Mouse (Mus musculus) hindbrain, embryonic 14.5 days (tissue): ENCODE measurements around the gene Rnf10. TPM values are rescaled to one million over a fixed set of nuclear protein-coding genes. Genes with fewer than 3 reads are reported as not detected.

ENCODE experiments used
- ATAC-seq: fragments of 200-750 bp; cut with Nextera tagmentation; 2 replicates; pipeline ENCODE4 v1.8.0; 2017; ENCODE audit warnings: moderate number of reproducible peaks, mild to moderate bottlenecking, moderate TSS enrichment, moderate library complexity; ENCODE audit not compliant: low FRiP score
- DNase-seq: peaks from one replicate; pipeline ENCODE4 v3.0.0-alpha.2; 2015; ENCODE audit warnings: low spot score
- H3K27ac ChIP-seq: fragments of 300-500 bp; sonication (generic); 2 replicates; pipeline ENCODE4 v1.5.1; 2014; ENCODE audit warnings: mild to moderate bottlenecking, moderate library complexity
- H3K27me3 ChIP-seq: fragments of 300-500 bp; sonication (generic); 2 replicates; pipeline ENCODE4 v1.6.1; 2014; ENCODE audit warnings: mild to moderate bottlenecking, low read length, mixed read lengths; ENCODE audit not compliant: control insufficient read depth, insufficient read depth
- H3K36me3 ChIP-seq: fragments of 300-500 bp; sonication (generic); replicated peaks from 2 replicates; pipeline ENCODE4 v1.6.1; 2014; ENCODE audit not compliant: control insufficient read depth, insufficient read depth
- H3K4me1 ChIP-seq: fragments of 300-500 bp; sonication (generic); replicated peaks from 2 replicates; pipeline ENCODE4 v1.6.1; 2014; ENCODE audit warnings: antibody characterized with exemption, low read length, mixed read lengths; ENCODE audit not compliant: control insufficient read depth, insufficient read depth
- H3K4me2 ChIP-seq: fragments of 300-500 bp; sonication (generic); replicated peaks from 2 replicates; pipeline ENCODE4 v1.6.1; 2014; ENCODE audit warnings: mild to moderate bottlenecking, moderate library complexity
- H3K4me3 ChIP-seq: fragments of 300-500 bp; sonication (generic); replicated peaks from 2 replicates; pipeline ENCODE4 v1.5.1; 2014; ENCODE audit warnings: mild to moderate bottlenecking, low read length
- H3K9ac ChIP-seq: fragments of 300-500 bp; sonication (generic); 2 replicates; pipeline ENCODE4 v1.6.1; 2014
- H3K9me3 ChIP-seq: fragments of 300-500 bp; sonication (generic); 2 replicates; pipeline ENCODE4 v1.6.1; 2016; ENCODE audit warnings: low read length; ENCODE audit not compliant: control insufficient read depth
- WGBS: fragments of 180-500 bp; shearing (Covaris S2); extraction: QIAGEN DNeasy Blood & Tissue Kit; methylation state at CpG from one replicate; pipeline ENCODE4 v1.1.7; 2014; 5-methylcytosine and 5-hydroxymethylcytosine counted together
- polyA plus RNA-seq: library from polyadenylated mRNA; unstranded; fragments of >200 nt; fragmentation: Nextera tagmentation; extraction: Ambion mirVana; gene quantifications from 2 replicates; pipeline ENCODE4 v1.2.1, GENCODE M21; 2014

Rnf10 gene
- polyA plus RNA-seq, 1 experiment from 2014 or later, result 101 TPM

- DNase-seq, result no peak
- H3K4me1 ChIP-seq, result peaks cover 19% of the 10 kb centered on the region
- ATAC-seq, result no peak
- H3K9me3 ChIP-seq, result no peaks in the 10 kb centered on the region
- no peak overlapping the region for H3K4me2 ChIP-seq
- H3K27me3 ChIP-seq, result no peaks in the 10 kb centered on the region
- WGBS, result 83% methylated on average over 3 of the region's 3 CpGs
- no peak overlapping the region for H3K9ac ChIP-seq
- H3K4me3 ChIP-seq, result no peak overlapping the region
- peaks cover 35% of the 10 kb centered on the region for H3K36me3 ChIP-seq
- H3K27ac ChIP-seq, result no peak overlapping the region
Observed at GRCm38 (mm10) chr5:115267469-115268045, 5.1 kb downstream of the Rnf10 start.

DNA sequence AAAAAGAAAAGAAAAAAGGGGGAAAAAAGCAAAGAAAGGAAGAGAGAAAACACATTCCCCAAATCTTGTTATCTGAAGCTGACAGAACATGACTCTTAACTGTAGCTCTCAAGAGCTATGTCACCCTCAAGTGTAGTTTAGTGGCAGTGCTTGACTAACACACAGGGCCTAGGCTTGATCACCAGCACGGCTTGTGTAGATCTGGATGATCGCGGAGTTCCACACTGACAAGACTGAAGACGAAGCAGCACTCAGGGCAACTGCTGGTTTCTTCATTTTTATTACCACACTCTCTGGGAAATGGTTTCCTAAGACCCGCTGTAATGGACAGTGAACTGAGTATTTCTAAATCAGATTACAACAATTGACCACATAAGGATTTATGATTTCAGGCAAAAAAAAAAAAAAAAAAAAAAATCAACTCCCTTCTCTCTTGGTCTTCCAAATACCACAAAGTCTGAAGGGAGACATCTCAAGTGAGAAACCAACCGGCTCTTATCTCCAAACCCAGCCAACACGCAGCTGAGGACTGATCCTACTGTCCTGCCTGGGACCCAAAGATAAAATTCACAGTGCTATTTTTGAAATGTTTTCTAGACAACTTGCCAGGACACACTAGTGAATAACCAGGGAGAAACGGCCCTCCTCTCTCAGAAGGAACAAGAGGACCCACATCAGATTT, 5.8 kb downstream of the Rnf10 start:
- peaks cover 19% of the 10 kb centered on the region for H3K4me1 ChIP-seq

GRCm38 (mm10) chr5:115266340-115266739, 6.4 kb downstream of the Rnf10 start:
- no peaks in the 10 kb centered on the region for H3K9me3 ChIP-seq
- DNase-seq, result no peak
- no peak overlapping the region for H3K9ac ChIP-seq
- H3K4me3 ChIP-seq, result no peak overlapping the region
- peaks cover 35% of the 10 kb centered on the region for H3K36me3 ChIP-seq
- H3K27ac ChIP-seq, result no peak overlapping the region
- ATAC-seq, result no peak
- no peak overlapping the region for H3K4me2 ChIP-seq
- 92% methylated on average over 5 of the region's 5 CpGs for WGBS
- no peaks in the 10 kb centered on the region for H3K27me3 ChIP-seq
- peaks cover 19% of the 10 kb centered on the region for H3K4me1 ChIP-seq

More for the DNA sequence above, 5.8 kb downstream of the Rnf10 start:
- H3K36me3 ChIP-seq, result peaks cover 35% of the 10 kb centered on the region
- ATAC-seq, result no peak
- H3K4me3 ChIP-seq, result no peak overlapping the region
- H3K27ac ChIP-seq, result no peak overlapping the region
- no peak overlapping the region for H3K9ac ChIP-seq
- H3K9me3 ChIP-seq, result no peaks in the 10 kb centered on the region
- no peak overlapping the region for H3K4me2 ChIP-seq
- DNase-seq, result no peak
- H3K27me3 ChIP-seq, result no peaks in the 10 kb centered on the region
- WGBS, result 88% methylated on average over 8 of the region's 8 CpGs

- no peak for DNase-seq
- 85% methylated on average over 14 of the region's 14 CpGs for WGBS
Observed at GRCm38 (mm10) chr5:115262502-115263291, 10.0 kb downstream of the Rnf10 start.

DNA sequence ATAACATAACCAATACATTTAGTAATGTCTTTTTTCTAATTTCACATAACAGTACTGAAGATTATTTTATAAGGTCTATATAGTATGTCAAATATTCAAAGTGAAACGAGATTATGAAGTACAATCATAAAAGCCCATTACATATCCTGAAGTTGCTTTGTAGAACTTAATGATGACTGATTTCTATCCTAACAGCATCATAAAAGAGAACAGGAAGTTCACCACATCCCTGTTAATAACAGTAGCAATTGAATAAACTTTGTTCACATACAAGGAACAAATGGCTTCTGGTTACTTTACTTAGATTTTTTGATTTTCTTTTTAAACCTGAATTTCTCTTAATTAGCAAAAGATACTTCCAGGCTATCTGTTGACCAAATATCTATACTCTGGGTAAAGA, 10.8 kb downstream of the Rnf10 start:
- 89% methylated on average over 1 of the region's 1 CpGs for WGBS
- Histone ChIP-seq H3K27ac (no peak overlapping the region), H3K36me3 (peaks cover 55% of the 10 kb centered on the region), H3K9me3 (no peaks in the 10 kb centered on the region), H3K9ac (no peak overlapping the region), H3K4me2 (no peak overlapping the region), H3K27me3 (no peaks in the 10 kb centered on the region), H3K4me1 (no peaks in the 10 kb centered on the region), H3K4me3 (no peak overlapping the region)
- DNase-seq (no peak), ATAC-seq (no peak)

More at GRCm38 (mm10) chr5:115262502-115263291, 10.0 kb downstream of the Rnf10 start:
- no peak overlapping the region for H3K4me3 ChIP-seq
- H3K9ac ChIP-seq, result no peak overlapping the region
- H3K9me3 ChIP-seq, result no peaks in the 10 kb centered on the region
- no peak for ATAC-seq
- no peaks in the 10 kb centered on the region for H3K4me1 ChIP-seq
- peaks cover 47% of the 10 kb centered on the region for H3K36me3 ChIP-seq
- no peak overlapping the region for H3K27ac ChIP-seq
- H3K27me3 ChIP-seq, result no peaks in the 10 kb centered on the region
- H3K4me2 ChIP-seq, result no peak overlapping the region

DNA sequence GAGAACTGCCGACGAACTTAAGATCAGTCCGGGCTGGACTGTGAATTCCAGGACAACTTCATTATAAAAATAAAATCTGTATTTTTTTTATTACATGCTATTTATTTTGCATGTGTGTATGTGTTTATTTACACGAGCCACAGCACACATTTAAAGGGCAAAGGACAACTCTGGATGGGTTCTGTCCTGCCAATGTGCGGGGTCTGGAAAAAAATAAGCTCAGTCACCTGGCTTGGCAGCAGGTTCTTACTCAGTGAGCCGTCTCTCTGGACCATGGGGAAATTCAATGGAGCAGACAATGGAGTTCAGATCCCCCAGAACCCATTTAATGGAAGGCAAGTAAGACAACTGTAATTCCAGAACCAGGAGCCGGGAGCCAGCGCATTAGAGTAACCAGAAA, 11.6 kb downstream of the Rnf10 start:
- WGBS, result 93% methylated on average over 8 of the region's 8 CpGs
- Histone ChIP-seq H3K36me3 (peaks cover 58% of the 10 kb centered on the region), H3K4me2 (no peak overlapping the region)

DNA sequence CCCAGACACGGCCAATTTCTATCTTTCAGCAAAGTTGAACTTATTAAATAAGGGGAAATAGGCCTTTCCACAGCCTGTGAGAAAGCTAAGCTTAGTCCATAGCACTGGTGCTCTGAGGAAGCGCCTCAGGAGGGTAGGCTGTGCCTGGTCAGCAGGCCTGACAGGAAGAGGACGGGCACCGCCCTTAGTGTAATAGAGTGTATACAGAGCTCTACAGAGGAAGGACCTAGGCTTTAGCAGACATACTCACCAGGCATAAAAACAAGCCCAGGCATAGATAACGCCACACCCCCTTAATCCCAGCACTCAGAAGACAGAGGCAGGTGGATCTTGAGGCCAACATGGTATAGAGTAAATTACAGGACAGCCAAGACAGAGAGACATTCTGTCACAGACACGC, 12.3 kb downstream of the Rnf10 start:
- DNase-seq, result no peak
- H3K9me3 ChIP-seq, result no peaks in the 10 kb centered on the region
- whole genome bisulfite sequencing, result 91% methylated on average over 6 of the region's 6 CpGs
- H3K4me2 ChIP-seq, result no peak overlapping the region
- H3K27me3 ChIP-seq, result no peaks in the 10 kb centered on the region
- H3K4me3 ChIP-seq, result no peak overlapping the region
- no peak overlapping the region for H3K9ac ChIP-seq
- peaks cover 64% of the 10 kb centered on the region for H3K36me3 ChIP-seq
- H3K4me1 ChIP-seq, result no peaks in the 10 kb centered on the region
- ATAC-seq, result no peak
- no peak overlapping the region for H3K27ac ChIP-seq

More for the DNA sequence above, 11.6 kb downstream of the Rnf10 start:
- no peak overlapping the region for H3K9ac ChIP-seq
- ATAC-seq, result no peak
- H3K9me3 ChIP-seq, result no peaks in the 10 kb centered on the region
- H3K4me3 ChIP-seq, result no peak overlapping the region
- DNase-seq, result no peak
- H3K27me3 ChIP-seq, result no peaks in the 10 kb centered on the region
- H3K4me1 ChIP-seq, result no peaks in the 10 kb centered on the region
- no peak overlapping the region for H3K27ac ChIP-seq

DNA sequence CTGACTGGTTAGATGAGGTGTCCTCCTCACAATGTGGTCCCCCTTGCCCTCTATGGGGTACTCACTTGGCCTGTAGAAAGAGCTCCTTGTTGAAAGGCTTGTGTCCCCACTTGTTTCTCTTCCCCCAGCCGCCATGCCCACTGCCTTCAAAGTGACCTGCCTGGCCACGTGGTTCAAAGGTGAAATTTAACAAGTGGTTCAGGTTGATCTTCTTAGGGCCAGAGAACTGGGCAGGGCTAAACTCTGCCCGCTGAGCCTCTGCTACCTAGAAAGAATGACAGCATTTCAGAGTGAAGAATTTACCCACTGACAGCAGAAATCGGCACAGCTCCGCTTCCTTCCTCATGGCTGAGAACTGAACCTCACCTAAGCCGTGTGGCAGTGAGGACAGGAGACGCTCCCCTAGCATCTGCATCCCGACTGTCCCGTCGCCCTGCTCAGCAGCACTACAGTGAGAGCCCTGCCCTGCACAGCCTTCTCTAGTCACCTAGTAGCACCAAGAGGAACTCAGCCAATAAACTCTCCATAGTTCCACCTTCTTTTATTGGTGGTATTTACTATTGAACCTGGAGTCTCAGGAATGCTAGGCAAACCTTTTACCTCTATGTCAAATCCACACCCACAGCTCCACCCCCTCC, 15.7 kb downstream of the Rnf10 start:
- H3K4me2 ChIP-seq, result no peak overlapping the region
- no peak overlapping the region for H3K9ac ChIP-seq
- ATAC-seq (no peak), DNase-seq (no peak)
- H3K4me3 ChIP-seq, result no peak overlapping the region
- WGBS, result 94% methylated on average over 10 of the region's 10 CpGs
- H3K36me3 ChIP-seq, result peaks cover 60% of the 10 kb centered on the region
- no peaks in the 10 kb centered on the region for H3K4me1 ChIP-seq
- no peak overlapping the region for H3K27ac ChIP-seq
- no peaks in the 10 kb centered on the region for H3K27me3 ChIP-seq
- H3K9me3 ChIP-seq, result no peaks in the 10 kb centered on the region

GRCm38 (mm10) chr5:115255472-115255871, 17.2 kb downstream of the Rnf10 start:
- no peak overlapping the region for H3K9ac ChIP-seq
- DNase-seq, result no peak
- no peaks in the 10 kb centered on the region for H3K27me3 ChIP-seq
- no peak overlapping the region for H3K4me2 ChIP-seq
- peaks cover 72% of the 10 kb centered on the region for H3K36me3 ChIP-seq
- 75% methylated on average over 1 of the region's 1 CpGs for WGBS
- no peak overlapping the region for H3K4me3 ChIP-seq
- H3K4me1 ChIP-seq, result no peaks in the 10 kb centered on the region
- H3K9me3 ChIP-seq, result no peaks in the 10 kb centered on the region
- H3K27ac ChIP-seq, result no peak overlapping the region
- ATAC-seq, result no peak
